Mouse (Mus musculus) naive thymus-derived CD4-positive, alpha-beta T cell, adult 2 months (primary cell): Measurements from ENCODE around the gene Mip.
"Not testable (repeated sequence)": the region's sequence is repeated elsewhere in the genome, so short reads cannot be mapped to it uniquely, and the experiment has no call there.

Experiments used
- DNase-seq: peaks from one replicate; pipeline ENCODE4 v3.0.0-alpha.2; 2011; ENCODE audit warnings: low read depth

Mip gene

DNA sequence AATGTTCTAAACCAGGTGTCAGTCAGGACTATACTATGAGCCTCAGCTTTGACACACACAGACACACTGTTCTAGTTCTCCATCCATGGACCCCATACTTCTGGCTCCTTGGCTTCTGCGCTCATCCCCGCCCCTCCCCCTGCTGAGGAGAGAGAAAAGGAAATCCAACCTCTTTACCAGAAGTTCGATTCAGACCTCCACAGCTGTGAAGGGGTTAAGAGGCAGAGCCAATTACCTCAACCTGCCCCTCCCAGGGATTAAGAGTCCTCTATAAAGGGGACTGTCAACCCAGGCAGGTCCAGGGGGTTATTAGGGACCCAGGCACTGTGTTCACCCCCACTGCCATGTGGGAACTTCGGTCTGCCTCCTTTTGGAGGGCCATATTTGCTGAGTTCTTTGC is at the start of gene Mip:
Gene Mip (plus strand): TSS at position 301 of the 400 bp plus-strand sequence.
- no peak for DNase-seq

DNA sequence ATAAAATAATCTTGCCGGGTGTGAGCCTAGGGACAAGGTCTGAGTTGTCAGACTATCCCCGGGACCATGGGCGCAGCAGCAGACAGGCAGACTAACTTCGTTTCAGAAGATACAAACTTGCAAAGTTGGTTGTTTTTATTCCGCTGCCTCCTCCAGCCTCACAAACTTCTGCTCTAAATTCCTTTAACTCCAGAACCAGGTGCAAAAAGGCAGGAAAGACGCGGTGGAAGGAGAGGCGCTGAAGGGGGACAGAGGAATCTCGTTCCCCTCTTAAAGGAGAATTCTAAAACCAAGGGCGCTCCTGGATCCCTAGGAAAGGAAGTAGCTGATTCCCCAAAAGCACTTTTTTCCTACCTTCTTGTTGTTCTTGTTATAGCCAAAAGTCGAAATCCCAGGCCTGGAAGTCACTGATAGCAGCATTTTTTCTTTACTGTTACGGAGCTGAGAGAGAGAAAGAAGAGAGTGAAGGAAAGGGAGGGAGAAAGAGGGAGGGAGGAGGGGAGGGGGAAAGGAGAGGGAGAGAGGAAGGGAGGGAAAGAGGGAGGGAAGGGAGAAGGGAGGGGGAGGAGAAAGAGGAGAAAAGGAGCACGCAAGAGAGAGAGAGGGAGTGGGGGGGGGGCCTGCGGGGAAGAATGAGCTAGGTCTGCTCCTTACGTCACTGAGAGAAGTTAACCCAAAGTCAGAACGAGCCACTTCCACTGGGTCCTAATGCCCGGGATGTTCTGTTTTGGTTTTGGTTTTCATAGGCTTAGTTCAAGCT is 49.5 kb upstream of the Mip start:
- peak; percentile 84 for DNase-seq

DNA sequence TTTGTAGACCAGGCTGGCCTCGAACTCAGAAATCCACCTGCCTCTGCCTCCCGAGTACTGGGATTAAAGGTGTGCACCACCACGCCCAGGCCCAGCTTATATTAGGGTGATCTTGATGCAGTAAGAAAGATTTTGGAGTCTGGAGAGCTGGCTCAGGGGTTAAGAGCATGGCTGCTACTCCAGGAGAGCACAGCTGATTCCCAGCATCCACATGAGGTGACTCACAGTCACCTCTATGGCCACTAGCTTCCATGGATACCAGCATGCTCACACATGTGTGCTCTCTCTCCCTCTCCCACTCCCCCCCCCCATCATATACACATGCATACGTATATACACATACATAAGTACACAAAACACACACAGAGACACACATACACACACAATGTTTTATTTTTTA is 48.3 kb upstream of the Mip start:
- no peak for DNase-seq

DNA sequence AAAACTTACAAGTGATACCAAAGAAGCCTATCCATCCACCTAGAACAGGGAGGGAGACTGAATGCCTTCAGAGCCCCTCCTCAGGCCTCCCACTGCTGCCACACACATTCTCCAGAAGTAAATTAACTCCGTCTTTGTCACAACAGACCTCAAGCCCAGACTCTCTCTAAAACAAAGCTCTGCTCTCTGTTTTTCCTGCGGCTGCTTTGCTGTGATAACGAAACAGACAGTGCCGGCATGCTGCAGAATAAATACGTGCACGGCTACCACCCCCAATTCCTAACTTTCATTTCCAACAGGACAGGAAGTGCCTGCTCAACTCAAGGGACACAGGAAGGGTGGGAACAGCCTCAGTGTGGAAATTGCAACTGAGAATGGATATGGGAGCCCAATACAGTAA is 45.6 kb upstream of the Mip start, which contains the start of gene Rbms2:
Gene Rbms2 (minus strand): TSS at position 309 of the 400 bp plus-strand sequence.
- DNase-seq, result no peak

DNA sequence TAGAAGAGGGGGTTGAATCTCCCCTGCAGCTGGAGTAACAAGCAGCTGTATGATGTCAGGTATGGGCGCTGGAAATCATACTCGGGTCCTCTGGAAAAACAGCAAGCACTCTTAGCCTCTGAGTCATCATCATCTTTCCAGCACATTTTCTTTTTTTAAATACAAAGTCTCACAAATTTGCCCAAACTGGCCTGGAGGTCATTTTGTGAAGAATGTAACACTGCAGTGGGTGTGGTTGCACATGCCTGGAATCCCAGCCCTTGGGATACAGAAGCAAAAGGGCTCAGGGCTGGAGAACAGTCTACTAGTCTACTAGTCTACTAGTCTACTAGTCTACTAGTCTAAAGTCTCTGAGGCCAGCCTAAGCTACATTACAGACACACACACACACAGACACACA is 41.3 kb upstream of the Mip start:
- DNase-seq, result no peak

DNA sequence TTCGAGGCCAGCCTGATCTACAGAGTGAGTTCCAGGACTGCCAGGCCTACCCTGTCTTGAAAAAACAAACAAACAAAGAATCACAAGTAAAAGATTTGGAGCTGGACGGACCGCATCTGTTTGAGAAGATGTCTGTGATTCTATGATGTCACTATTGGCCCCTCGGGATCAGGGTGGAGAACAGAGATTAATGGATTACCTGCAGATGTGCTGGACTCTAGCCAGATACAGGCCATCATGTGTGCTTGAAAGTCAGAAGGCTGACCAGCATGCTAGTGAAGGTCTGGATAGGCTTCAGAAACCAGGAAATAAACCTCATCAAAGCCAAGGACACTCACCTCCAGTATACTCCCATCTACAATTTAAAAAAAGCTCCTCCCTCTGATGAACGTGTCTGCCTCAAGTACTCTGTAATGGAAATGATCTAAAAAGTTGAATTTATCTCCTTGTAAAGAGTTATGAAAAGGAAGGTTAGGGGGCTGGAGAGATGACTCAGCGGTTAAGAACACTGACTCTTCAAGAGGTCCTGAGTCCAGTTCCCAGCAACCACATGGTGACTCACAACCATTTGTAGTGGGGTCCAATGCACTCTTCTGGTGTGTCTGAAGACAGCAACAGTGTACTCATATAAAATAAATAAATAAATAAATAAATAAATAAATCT is 40.2 kb upstream of the Mip start:
- DNase-seq, result peak; percentile 22

DNA sequence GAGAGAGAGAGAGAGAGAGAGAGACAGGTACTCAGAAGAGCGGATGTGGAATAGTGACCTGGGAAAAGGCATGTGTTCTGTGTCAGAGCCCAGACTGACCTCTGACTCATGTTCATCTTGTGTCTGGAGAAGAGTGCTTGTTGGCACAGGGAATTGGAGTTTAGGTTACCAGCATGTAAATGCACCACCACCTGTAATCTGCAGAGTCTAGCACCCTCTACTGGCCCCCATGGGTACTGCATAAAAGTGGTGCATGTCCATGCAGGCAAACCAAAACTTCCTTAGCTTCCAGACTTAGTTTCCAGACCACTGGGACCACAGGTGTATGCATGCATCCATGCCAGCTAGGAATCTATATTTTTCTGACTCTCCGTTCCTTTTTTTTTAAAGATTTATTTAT is 39.7 kb upstream of the Mip start:
- DNase-seq, result peak; percentile 93

DNA sequence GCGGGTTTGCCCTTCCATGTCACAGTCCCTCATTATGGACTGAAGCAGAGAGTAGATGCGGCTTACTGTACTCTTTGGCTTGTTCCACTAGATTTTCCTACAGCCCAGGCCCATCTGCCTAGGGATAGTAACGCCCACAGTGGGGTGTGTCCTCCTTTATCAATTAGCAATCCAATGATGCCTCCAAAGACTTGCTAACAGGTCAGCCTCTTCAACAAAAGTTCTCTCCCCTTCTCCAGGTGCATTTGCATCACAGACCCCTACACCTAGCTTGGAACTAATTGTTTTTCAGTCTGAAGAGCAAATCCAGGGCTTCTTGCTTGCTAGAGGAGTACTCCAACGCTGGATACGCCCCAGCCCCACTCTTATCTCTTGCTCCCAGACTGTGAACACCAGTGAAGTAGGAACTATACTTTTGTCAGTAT is 38.4 kb upstream of the Mip start:
- DNase-seq, result no peak

DNA sequence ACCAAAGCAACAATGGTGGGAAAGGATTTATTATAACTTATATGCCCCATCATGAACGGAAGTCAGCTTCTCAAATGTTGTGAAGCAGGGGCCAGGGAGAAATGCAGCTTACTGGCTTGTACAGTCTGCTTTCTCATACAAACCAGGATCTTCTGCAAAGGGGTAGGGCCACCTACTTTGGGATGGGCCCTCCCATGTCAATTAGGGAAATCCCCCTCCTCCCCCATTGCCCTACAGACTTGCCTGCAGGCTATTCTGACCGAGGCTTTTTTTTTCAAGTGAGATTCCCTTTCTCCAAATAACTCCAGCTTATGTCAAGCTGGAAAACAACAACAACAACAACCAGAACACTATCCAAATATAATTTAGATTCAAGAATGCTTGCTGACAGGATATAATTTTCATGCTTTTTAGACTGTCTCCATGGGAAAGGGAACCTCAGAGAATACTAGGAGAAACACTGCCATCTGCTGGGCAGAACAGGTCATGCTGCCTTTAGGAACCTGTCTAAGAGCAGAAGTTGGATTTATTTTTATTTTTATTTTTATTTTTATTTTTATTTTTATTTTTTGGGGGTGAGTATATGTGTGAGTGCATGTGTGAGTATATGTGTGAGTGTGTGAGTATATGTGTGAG is 37.3 kb upstream of the Mip start:
- DNase-seq, result peak; percentile 89

DNA sequence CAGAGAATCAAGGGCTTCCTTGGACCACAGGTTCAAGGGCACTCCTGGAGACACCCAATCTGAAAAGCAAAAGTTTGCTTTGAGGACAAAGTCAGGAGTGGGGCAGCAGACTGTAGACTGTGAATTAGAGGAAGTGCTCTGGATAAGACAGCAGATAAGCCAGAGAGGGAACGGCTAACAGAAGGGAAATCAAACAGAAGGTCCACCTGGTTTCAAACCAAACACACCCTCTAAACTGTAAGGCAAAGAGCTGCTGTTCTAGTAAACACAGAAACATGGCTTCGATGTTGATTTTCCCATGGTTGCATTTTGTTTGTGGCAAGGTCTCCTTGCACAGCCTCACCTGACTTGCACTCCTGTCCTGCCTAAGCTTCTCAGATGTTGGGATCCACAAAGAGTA is 34.2 kb upstream of the Mip start:
- no peak for DNase-seq

DNA sequence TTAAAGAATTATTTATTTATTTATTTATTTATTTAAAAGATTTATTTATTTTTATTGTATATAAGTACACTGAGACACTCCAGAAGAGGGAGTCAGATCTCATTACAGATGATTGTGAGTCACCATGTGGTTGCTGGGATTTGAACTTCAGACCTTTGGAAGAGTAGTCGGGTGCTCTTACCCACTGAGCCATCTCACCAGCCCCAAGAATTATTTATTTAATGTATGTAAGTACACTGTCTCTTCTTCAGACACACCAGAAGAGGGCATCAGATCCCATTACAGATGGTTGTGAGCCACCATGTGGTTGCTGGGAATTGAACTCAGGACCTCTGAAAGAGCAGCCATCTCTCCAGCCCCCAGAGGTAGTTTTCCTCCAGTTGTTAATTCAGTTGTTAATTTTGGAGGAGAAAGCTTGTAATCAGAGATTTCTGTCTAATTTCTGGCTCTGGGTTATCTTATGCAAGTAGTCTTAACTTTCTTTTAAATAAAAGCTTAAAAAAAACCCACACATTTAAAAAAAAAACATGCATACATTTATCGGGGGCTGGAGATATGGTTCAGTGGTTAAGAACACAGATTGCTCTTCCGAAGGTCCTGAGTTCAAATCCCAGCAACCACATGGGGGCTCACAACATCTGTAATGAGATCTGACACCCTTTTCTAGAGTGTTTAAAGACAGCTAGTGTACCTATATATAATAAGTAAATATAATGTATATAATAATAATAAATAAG is 33.4 kb upstream of the Mip start:
- not testable (repeated sequence) for DNase-seq

DNA sequence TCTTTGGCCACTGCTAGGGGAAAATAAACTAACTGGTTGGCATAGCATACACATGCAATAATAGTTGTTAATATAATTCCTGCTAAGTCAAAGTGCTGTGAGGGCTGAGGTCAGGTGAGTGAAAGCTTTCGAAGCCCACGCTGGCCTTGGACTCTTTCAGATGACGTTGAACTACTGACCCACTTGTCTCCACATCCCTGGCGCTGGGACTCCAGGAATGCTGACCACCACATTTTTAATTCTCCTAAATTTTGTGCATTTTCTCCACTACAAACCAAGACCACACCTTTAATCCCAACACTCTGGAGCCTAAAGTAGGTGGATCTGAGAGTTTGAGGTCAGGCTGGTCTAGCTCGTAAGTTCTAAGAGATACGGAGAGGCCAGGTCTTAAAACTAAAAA is 32.5 kb upstream of the Mip start:
- DNase-seq, result no peak

DNA sequence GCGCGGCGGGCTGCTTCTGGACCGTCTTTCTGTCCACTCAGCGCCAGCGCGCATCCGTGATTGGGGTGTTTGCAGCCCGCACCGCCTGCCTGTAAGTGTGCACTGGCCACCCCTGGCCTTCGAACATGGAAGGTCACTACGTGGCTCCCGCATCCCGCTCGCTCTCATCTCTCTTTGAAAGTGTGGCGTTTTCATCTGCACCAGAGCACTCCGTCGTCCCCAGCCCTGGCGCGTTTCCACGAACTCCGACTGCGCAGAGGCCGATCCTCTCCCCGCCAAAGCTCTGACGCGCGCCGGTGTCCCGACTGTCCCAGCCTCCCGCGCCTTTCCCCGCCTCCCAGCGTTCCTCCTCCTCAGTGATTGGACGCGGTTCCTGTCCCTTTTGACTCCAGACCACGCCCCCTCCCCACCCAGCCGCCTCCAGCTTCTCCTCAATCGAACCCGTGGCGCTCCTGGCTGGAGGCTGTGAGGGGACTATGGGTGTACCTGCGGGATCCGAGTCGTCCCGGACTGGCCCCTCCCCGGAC is 31.6 kb upstream of the Mip start, which contains the start of gene Gls2:
Gene Gls2 (plus strand): TSS at position 434 of the 527 bp plus-strand sequence.
- DNase-seq, result peak; percentile 75

DNA sequence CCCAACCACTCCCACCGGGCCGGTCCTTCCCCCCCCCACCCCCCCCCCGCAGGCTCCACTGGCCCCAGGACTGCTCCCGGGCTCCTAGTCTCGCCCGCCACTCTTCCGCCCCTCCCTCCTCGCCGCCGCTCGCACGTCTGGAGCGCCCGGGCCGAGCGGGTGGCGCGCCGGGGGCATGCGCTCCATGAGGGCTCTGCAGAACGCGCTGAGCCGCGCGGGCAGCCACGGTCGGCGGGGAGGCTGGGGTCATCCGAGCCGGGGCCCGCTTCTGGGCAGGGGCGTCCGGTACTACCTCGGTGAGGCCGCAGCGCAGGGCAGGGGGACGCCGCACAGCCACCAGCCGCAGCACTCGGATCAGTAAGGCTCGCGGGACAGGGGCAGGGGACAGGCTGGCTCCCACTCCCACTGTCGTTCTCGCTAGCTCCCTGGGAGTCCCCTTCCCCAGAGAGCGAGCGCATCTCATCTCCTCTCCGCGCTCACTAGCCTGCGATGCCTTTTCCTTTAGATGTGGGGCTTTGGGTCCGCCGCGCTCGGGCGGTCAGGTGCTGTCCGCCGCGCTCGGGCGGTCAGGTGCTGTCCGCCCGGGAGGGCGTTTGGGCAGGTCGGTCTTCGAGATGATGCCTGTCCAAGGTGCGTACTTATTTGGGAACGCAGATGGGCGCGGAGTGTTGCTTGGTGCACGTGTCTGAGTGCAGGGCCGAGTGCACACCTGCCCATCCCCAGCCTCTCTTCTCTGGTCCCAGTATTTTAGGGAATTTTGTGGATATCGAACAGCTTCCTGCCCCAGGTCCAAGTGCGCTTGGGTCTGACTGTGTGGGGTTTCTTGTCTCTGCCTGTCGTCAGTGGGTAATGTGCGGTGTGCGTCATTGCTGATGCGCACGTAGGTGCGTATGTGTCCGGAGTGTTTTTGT is 30.8 kb upstream of the Mip start:
- peak; percentile 55 for DNase-seq

DNA sequence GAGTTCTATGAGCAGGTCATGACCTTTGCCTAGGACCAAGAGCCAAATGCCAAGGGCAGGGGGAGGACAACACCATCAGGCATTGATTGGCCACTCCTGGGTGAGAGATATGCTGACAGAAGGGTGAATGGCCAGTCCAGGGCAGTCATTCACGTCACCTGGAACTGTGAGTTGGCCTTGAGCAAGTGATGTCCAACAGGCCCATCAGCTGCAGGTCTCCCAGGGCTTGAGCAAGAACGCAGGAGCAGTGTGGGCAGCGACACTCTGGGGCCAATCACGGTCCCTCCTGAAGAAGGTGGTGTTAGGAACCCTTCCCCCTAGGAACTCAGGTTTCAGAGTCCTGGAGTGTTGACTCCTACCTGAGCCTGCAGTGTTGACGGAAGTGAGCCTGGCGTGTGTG is 23.8 kb upstream of the Mip start:
- no peak for DNase-seq

DNA sequence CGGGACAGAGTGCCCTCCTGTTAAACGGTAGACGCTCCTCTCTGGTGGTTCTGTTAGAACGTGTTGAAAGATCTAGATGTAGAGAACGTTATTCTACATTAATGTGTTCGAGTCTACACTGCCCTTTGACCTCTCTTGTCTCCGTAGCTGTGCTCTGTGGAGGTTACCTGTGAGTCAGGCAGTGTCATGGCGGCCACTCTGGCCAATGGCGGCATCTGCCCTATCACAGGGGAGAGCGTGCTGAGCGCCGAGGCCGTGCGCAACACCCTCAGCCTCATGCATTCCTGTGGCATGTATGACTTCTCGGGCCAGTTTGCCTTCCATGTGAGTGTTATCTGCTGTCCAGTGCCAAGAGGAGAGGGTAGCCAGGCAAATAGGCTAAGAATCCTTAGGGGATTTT is 20.7 kb upstream of the Mip start:
- DNase-seq, result no peak

DNA sequence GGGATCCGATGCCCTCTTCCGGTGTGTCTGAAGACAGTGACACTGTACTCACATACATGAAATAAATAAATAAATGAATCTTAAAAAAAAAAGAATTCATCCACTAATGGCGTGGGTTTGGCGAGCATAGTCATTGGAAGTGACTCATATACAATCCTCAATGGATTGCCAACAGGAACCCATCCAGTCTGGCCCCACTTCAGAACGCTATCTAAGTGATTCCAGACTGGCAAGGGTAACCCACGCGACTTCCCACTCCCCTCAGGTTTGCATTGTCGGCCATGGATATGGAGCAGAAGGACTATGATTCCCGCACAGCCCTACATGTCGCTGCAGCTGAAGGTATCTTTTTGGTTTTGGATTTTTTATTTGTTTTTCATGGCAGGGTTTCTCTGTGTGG is 17.3 kb upstream of the Mip start:
- DNase-seq, result no peak

DNA sequence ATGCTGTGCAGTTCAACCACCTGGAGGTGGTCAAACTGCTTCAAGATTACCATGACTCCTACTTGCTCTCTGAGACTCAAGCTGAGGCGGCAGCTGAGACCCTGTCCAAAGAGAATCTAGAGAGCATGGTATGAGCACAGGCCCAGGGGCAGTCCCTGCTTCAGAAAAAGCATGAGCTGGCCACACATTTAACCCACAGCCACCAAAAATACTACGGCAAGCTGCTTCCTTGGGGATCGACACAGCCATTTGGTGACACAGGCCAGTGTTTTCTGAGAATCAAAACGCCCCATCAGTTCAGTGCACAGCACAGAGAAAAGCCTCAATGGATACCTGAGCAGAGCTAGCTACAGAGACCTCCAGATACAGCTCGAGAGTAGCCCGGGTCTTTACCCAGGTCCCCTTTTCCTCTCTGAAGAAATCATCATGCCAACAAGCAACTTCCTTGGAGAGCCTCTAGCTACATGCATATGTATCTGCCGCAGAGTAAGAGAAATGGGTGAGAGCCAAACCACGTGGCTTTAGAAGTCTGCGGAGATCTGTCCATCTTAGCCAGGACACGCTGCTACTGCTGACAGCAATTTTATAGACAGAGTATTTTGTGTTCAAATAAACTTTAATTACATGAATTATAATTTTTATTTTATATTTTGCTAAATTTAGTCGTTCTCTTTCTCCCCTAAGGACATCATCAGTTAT is 16.2 kb upstream of the Mip start:
- no peak for DNase-seq

DNA sequence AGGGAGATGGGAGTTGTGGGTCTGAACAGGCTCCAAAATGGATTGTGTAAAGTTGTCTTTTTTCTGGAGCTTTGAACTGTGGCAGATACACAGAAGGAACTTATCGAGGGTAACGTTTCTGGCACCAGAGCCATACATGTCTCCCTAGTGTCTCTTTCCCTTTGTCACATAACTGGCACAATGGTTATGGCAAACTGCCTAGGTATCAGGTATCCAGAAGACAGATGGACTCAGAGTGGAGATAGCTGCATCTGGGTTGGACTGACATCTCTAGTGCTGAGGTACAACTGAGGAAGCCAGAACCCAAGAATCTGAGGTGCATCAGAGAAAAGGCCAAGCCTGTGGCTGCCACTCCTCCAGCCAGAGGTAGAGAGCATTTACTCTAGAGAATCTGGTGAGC is 15.5 kb upstream of the Mip start:
- DNase-seq, result no peak

DNA sequence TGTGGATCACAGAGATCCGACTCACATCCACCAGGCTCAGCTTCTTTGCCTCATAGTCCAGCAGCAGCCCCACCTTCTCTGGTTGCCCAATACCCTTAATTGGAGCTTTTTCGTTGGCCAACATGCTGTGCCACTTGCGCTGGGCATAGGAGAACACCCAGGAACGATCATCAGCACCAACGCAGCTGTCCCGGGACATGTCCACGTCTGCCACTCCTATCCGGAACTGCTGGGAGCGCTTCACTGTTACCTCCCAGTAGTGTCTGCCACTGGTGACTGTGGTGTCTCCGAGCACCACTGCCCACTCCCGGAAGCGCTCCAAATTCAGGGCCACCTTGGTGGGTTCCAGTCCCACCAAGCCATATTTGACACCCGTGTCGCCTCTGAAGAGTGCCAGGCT is 14.7 kb upstream of the Mip start:
- DNase-seq, result no peak
